Comparison of ENCODE assay signal across 13 mouse cellular contexts in genomic region chr6:16187983-16188550, GRCm38 (mm10).
DNase-seq lines count a peak whose midpoint lies in the region; ATAC-seq lines count a peak whose summit lies in the region.
"Had no signal": no experiment of that assay in that cellular context is flagged by ENCODE, and none has a peak within 500 bp of the region (broad histone marks: within the 10 kb centered on the region; RNA-seq: fewer than 3 reads in every experiment).

No protein-coding gene starts in this region.

- H3K9ac ChIP-seq in kidney, embryonic 15.5 days = no peak overlapping the region
- H3K9ac ChIP-seq: hindbrain, embryonic 13.5 days; liver, embryonic 13.5 days had no signal

- DNase-seq in kidney, postnatal 10 days = no peak
- peak; percentile 27 for DNase-seq in Muller cell, postnatal 12 days (ENCODE audit: inconsistent ontology term)
- DNase-seq in frontal cortex, postnatal 36 days (ENCODE audit: low spot score in 2 of 2) = peak; percentile 17 to 52
- peak; percentile 21 to 84 for DNase-seq in left cerebral cortex, postnatal 25 days (ENCODE audit: low spot score in 2 of 2)
- DNase-seq in adrenal gland, postnatal 25 days = no peak
- no peak for DNase-seq in thymus, postnatal 10 days (ENCODE audit: low spot score in 2 of 2)
- DNase-seq: kidney, postnatal 25 days; liver, embryonic 13.5 days had no signal

- no peak overlapping the region for H3K4me3 ChIP-seq in kidney, embryonic 15.5 days (replicated peaks)
- H3K4me3 ChIP-seq: forebrain, embryonic 10.5 days; hindbrain, embryonic 13.5 days; liver, embryonic 13.5 days had no signal

- intact Hi-C loops in left cerebral cortex, postnatal 25 days (cut with DNase I) = no loop called here

- no peak overlapping the region for H3K4me2 ChIP-seq in kidney, embryonic 15.5 days
- H3K4me2 ChIP-seq: hindbrain, embryonic 13.5 days; liver, embryonic 13.5 days; midbrain, embryonic 11.5 days had no signal

- no peak overlapping the region for H3K27ac ChIP-seq in kidney, embryonic 15.5 days
- H3K27ac ChIP-seq: forebrain, embryonic 10.5 days; hindbrain, embryonic 13.5 days; liver, embryonic 13.5 days had no signal

- 65% methylated on average over 4 of the region's 4 CpGs for WGBS in kidney, embryonic 15.5 days

- H3K36me3 ChIP-seq in kidney, embryonic 15.5 days = no peaks in the 10 kb centered on the region
- H3K36me3 ChIP-seq: forebrain, embryonic 10.5 days; hindbrain, embryonic 13.5 days; liver, embryonic 13.5 days had no signal

- no peaks in the 10 kb centered on the region for H3K4me1 ChIP-seq in kidney, embryonic 15.5 days
- H3K4me1 ChIP-seq: liver, embryonic 13.5 days had no signal

- no peaks in the 10 kb centered on the region for H3K9me3 ChIP-seq in kidney, embryonic 15.5 days (replicated peaks)
- H3K9me3 ChIP-seq: forebrain, embryonic 10.5 days; hindbrain, embryonic 13.5 days; liver, embryonic 13.5 days had no signal

- no peaks in the 10 kb centered on the region for H3K27me3 ChIP-seq in kidney, embryonic 15.5 days
- H3K27me3 ChIP-seq: hindbrain, embryonic 13.5 days; liver, embryonic 13.5 days had no signal

- 0 out of 2 replicates have a peak, but pooled peaks have one; percentile 46 for ATAC-seq in kidney, embryonic 15.5 days (replicated peaks; ENCODE audit: low FRiP score)
- ATAC-seq in monocyte, adult 5-6 weeks (replicated peaks; ENCODE audit: insufficient number of reproducible peaks, low FRiP score, low TSS enrichment, poor library complexity, severe bottlenecking) = no peak

Comparison
In these comparisons a context has a peak if more than half of its experiments do, and no peak if none do; other contexts are left out.
1. DNase-seq: peak in Muller cell, postnatal 12 days (single experiment), frontal cortex, postnatal 36 days (2 of 2) and left cerebral cortex, postnatal 25 days (2 of 2); none in kidney, postnatal 10 days (single experiment), adrenal gland, postnatal 25 days (single experiment) and thymus, postnatal 10 days (0 of 2).